Mouse (Mus musculus): Measurements from ENCODE around the gene Xirp1.
"Not testable (repeated sequence)": the region's sequence is repeated elsewhere in the genome, so short reads cannot be mapped to it uniquely, and the experiment has no call there.

Gene Xirp1

GRCm38 (mm10) chr9:120016956-120017355, 6.4 kb downstream of the Xirp1 start:
- DNase-seq = no peak

DNA sequence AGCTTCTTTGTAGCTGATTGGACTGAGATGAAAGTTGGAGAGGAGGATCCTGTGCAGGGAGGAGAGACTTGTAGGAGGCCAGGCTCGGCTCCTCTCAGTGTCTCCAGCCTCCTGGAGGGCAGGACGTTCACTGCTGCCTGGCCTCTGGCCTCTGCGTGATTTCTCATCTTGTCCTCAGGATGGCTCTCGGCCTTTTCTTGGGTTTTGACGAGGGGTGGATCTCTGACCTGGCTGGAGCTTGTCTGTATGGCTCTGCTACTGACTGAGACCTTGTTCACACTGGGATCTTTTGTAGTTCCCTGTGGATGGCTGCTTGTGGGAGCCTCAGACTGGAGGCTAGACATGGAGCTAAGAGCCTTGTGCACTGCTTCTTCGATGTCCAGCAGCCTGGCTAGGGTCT, 8.6 kb downstream of the Xirp1 start:
- no peak for DNase-seq

- no peak for DNase-seq
Measured at GRCm38 (mm10) chr9:120013251-120013820, 10.1 kb downstream of the Xirp1 start.

DNA sequence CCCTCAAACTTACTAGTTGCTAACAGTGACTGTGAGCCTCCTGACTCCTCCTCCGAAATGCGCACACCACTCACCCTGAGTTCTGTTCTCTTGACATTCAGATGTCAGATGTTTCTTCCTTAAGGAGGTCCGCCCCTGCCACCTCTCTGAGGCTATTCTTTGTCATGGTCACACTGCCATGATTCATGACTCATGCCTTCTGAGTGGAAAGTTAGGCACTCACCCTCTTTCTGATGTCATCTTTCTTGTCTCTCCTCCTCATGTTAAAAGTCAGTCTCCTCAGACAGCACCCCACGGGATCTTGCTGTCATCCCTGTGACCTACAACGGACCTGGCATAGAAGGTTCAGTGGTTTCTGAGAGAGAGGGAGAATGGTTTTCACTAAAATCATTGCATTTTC, 10.6 kb downstream of the Xirp1 start:
- DNase-seq = no peak

- DNase-seq = not testable (repeated sequence)
Measured at GRCm38 (mm10) chr9:120012161-120012560, 11.2 kb downstream of the Xirp1 start.

GRCm38 (mm10) chr9:120011533-120011932, 11.9 kb downstream of the Xirp1 start:
- peak; percentile 89 for DNase-seq

GRCm38 (mm10) chr9:120010781-120011511, 12.5 kb downstream of the Xirp1 start:
- DNase-seq = peak; percentile 96

DNA sequence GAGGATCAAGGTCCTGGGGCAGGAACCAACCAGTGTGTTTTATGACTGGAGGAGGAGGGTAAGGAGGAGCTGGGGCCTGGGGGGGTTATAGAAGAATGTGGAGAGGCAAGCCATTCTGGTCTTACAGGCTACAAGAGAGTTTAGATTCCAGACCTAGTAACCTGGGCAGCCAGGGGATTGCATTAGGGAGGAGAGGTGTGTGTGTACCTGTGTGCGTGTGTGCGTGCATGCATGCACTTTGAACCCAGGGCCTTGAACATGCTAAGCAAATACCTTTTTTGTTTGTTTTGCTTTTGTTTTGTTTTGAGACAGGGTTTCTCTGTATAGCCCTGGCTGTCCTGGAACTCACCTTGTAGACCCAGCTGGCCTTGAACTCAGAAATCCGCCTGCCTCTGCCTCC, 13.5 kb downstream of the Xirp1 start:
- no peak for DNase-seq

DNA sequence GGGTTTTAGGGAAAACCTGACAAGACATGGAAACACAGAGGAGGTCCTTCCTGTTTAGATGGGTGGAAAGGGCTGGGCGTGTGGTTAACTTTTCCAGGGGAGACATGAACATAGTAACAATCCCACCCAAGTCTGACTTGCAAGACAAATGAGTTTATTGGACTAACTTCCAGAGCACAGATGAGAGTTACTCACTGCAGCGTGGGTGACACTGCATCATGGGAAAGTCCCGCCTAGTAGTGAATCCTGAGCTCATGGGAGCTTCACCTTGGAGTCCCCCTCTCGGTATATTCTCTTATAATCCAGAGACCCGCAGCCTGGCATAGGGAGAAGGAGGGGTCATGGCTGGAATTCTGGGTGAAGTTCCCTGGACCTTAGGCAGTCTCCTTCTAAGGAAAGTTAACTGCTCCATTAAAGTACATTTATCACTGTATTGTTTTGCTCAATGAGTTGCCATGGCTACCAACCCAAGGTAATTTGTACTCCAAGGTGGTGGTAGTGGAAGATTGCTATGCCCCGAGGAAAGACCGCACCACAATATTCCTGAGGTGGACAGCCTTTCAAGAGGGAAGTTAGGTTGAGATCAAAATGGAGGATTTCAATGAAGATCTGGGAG, 14.1 kb downstream of the Xirp1 start:
- DNase-seq = no peak

GRCm38 (mm10) chr9:120007833-120008232, 15.6 kb downstream of the Xirp1 start:
- no peak for DNase-seq

DNA sequence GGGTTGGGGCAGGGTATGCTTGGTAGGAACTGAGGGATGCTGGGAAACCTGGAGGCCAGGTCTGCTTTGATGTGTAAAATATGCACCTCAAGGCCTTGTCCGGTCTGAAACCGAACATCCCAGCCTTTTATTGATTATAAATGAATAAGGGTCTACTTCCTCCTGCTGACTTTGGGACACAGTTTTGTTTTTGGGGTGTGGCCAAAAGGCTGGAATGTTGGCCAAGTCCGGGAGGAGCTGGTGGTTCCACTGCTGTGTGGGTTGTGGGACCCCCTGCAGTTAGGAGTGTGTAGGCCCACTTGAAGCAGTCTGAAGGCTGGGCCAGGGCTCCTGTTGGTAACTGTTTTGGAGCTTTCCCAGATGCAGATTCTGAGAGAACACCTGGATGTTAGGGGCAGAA, 17.5 kb downstream of the Xirp1 start:
- no peak for DNase-seq

DNA sequence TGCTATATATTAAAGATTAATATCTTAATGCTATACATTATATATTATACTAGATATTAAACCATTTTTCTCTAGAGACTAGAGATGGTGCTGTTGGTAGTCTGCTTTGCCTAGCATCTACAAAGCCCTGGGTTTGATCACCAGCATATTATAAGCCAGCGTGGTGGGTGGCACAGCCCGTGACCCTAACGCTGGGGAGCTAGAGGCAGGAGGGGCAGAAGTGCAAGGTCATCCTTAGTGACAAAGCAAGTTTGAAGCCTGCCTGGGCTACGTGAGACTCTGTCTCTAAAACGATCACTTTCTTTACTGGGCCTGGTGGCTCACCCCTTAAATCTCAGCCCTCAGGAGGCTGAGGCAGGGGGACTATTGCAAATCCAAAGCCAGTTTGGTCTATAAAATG, 20.5 kb downstream of the Xirp1 start:
- no peak for DNase-seq

GRCm38 (mm10) chr9:120001945-120002725, 21.3 kb downstream of the Xirp1 start:
- DNase-seq = no peak

- no peak for DNase-seq
Measured at GRCm38 (mm10) chr9:120000761-120001160, 22.6 kb downstream of the Xirp1 start.

GRCm38 (mm10) chr9:119999636-120000035, 23.8 kb downstream of the Xirp1 start:
- no peak for DNase-seq

DNA sequence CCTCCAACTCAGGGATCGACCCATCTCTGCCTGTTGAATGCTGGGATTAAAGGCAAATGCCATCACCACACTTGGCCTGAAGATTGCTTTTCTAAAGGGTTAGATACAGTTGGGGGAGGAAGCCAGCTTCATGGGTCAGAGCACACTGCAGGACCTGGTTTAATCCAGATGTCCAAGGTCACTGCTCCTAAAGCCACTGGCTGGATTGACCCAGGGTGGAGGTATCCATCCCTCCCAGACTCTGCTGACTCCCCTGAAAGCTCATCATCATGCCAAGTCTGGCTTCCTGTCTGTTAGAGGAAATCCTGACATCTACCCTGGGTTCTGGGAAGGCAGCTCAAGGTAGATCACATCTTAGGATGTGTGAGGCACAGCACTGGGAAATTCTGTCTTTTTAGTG, 24.6 kb downstream of the Xirp1 start:
- no peak for DNase-seq

DNA sequence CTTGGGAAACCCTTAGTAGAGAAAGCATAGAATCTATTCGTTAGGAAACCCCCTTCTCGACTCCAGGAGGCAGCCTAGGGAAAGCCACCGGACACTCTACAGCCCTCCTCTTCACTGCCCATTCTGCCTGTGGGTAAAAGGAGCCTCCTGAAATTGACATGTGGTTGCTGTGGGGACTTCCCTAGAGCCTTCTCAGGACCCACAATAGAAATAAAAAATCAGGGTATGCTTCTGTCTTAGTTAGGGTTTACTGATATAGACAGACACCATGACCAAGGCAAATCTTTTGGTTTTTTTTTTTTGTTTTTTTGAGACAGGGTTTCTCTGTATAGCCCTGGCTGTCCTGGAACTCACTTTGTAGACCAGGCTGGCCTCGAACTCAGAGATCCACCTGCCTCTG, 27.3 kb downstream of the Xirp1 start:
- DNase-seq = no peak

- DNase-seq = no peak
Measured at GRCm38 (mm10) chr9:119994207-119994606, 29.2 kb downstream of the Xirp1 start.

- DNase-seq = no peak
Measured at GRCm38 (mm10) chr9:119993092-119993844, 30.1 kb downstream of the Xirp1 start.

GRCm38 (mm10) chr9:119991310-119991709, 32.1 kb downstream of the Xirp1 start:
- DNase-seq = no peak

DNA sequence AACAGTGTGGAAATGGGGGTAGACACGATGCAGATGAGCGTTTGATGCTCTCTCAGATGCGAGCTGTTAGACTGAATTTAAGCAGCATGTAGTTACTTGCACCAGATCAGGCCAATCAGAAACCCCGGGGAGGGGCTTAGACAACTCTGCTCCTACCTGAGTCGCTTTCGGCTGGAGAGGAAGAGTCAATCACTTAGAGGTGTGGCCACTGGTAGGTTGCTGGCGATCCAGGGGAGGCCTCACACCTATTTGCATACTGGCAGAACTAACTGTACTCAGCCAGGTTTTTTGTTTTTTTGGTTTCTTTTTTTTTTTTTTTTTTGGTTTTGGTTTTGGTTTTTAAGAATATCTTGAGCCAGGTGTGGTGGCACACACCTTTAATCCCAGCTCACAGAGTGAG, 35.1 kb downstream of the Xirp1 start:
- no peak for DNase-seq

DNA sequence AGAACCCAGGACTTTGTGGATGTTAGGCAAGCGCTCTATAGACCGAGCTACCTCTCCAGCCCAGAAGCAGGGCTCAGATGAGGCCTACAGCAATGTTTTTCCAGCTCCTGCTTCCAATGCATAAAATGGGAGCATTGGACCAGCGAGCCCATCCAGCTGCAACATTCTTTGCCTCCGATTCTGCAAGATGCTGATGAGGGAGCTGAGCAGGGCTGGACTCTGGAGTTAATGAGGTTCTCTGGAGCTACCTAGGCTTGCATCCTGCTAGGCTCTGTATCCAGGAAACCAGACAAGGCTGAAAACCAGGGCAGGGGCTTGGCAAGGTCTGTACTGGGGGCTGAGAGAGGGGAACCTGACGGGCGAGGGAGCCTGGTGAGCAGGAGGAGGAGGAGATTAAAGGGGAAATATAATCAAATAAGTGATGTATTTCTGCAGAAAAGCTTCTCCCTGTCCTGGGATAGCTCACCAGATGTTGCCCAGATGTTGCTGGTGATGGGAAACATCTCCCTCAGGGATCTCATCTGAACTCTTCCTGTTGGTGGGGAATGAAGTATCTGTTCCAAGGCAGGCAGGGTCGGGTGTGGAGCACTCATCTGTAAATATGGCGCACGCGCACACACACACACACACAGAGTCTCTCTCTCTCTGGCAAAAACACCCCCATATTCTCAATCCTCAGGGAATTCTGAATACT, 37.4 kb downstream of the Xirp1 start:
- DNase-seq = no peak

Measured in cerebellum, adult 9-10 months (tissue).